Mouse (Mus musculus): ENCODE results near the gene Grk5.

The Grk5 gene

DNA sequence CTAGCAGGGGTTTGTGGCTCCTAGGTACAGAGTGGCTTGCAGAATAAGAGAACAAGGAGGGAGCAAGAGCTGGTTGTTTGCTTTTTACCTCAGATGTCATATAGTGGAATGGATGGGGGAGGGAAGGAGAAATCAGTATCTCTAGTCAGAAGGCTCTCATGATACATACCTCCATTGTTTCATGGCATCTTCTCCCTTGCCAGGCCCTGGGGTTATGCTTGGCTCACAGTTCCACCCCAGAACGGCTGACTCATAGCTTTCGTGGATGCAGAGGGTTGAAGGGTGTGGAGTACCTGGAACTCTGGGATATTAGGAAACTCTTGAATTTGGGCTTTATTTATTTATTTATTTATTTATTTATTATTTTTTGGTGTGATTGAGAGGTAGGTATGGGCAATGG, 84.0 kb downstream of the Grk5 start:
- peak; percentile 69 for DNase-seq (ENCODE audit: low read depth, low spot score)

DNA sequence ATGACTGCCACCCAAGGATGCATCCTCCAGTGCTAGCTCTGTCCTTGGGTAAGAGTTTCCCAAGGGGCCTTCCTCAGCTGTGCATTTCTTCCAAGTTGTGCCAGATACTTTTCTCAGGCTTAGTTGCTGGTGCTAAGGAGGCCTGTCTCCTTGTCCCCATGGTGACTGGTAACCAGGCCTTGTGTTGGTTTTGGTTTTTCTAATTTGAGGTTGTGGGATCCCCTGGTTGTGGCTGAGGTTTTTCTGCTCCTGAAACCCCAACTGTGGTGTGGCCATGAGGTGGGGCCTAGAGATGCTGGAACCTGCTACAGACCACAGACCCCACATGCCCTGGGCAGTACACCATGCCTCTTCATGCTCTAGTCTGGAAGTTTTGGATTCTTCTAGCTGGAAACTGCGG, 90.0 kb downstream of the Grk5 start:
- no peak for DNase-seq (ENCODE audit: low read depth, low spot score)

DNA sequence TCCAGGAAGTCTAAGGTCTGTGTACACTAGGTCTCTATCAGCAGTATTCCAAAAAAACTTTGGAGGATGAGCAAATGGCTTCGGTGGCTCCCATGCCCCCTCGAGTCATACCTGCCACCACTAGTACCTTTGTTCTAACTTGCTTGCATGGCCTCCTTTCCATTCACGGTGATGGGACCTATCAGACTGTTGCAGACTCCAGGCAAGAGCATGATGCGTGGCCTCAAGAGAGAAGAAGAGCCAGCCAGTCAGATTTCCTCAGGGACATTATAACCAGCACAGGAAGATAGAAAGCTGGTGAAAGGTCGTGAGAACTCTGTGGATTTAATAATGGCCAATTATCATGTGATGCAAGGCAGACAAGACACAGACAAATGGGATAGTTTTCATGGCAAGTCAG, 91.8 kb downstream of the Grk5 start:
- DNase-seq (ENCODE audit: low read depth, low spot score), result no peak

DNA sequence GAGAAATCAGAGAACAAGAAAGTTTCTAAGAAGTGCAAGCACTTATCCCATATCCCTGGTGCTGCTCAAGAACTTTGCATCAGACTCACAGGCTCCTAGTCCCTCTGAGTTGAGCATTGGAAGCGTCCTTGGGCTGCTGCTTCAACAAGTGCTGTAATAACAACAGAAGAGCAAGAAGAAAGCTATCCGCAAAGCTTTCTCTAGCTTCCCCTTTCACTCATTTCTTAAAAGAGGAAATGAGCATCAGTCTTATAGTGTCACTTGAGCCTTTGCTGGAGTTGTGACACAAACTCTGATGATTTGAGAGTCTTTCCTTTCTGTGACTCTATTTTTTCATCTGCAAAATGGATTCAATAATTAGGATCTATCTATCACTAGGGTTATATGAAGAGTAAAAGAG, 92.3 kb downstream of the Grk5 start:
- DNase-seq (ENCODE audit: low read depth, low spot score), result no peak

DNA sequence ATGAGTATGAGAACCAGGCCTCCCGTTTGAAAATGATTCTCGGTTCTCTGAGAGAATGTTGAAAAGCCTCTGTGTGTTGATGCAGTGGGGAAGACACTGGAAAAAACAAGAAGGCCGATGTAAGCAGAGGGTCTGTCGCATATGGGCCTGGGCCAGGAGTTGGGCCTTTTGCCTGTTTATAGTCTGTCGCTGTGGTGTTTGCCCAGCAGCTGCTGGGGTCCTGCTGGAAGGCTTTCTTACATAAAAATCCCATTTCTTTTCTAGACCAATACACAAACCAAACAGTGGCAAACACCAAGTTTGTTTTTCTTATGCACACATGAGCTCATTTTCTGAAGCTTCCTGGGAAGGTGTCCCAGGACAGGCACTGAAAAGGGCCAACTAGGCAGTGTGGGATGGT, 100.2 kb downstream of the Grk5 start:
- DNase-seq (ENCODE audit: low read depth, low spot score), result no peak

DNA sequence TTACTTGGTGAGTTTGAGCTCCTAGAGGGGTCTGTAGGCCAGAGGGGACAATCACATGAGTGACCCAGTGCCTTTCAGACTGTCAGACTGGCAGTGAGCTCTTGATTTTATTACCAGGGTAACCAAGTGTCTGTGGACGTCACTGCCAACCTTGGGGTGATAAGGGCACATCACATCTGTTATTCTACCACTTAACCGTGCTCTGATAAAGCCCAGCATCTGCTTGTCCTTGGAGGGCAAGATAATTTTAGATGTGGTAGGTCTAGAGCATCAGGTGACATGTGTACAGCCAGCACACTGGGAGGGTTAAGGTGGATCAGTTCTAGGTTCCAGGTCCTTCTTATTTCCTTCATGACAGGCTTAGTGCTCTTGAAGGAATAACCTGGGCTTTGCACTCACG, 104.7 kb downstream of the Grk5 start:
- no peak for DNase-seq (ENCODE audit: low read depth, low spot score)

DNA sequence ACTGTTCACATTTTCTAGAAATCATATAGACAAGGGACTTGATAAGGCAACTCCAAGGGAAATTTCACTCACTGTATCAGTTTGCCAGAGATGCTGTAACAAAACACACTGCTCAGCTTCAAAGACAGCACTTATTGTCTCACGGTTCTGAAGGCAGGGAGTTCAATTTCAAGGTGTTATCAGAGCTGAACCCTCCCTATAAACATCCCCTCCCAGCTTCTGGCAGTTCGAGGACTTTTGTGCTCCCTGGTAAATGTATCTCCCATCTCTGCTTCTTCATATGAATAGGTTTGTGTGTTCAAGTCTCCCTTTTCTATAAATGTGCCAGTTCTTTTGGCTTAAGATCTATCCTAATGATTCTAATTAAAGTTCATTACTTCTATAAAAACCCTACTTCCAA, 105.3 kb downstream of the Grk5 start:
- DNase-seq (ENCODE audit: low read depth, low spot score), result no peak

DNA sequence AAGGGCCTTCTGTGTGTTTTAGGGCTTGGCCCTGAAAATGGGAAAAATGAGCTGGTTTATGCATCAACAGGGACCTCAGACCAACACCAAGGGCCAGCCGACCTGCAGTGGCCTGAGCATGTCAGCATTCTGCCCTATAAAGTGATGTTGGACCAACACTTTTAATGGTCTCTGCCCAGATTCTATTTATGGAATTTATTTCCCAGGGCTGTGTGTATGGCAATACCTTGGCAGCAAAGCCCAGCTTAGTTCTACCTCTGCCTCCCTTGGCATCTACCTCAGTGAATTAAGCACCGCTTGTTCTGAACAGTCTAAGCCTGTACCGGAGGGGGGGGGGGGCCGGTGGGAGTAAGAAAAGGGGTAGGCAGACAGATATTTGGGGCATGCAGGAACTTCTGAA, 108.2 kb downstream of the Grk5 start:
- DNase-seq (ENCODE audit: low read depth, low spot score), result no peak

DNA sequence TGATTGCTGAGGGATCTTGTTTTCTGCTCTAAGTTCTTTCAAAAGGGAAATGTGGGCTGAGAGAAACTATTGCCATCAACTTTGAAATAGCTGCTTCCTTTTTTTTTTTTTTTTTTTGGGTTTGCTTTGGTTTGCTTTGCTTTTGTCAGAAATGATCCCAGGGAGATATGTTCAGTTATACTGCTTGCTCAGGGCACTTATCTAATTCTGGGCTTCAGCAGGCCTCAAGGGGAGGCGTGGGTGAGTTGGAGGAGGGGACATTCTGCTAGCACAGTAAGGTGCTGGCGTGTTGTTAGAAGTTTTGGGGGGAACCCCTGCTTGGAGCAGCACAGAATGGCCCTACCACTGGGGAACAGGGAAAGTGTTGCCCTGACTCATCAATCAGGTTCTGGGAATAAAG, 110.1 kb downstream of the Grk5 start:
- DNase-seq (ENCODE audit: low read depth, low spot score), result no peak

DNA sequence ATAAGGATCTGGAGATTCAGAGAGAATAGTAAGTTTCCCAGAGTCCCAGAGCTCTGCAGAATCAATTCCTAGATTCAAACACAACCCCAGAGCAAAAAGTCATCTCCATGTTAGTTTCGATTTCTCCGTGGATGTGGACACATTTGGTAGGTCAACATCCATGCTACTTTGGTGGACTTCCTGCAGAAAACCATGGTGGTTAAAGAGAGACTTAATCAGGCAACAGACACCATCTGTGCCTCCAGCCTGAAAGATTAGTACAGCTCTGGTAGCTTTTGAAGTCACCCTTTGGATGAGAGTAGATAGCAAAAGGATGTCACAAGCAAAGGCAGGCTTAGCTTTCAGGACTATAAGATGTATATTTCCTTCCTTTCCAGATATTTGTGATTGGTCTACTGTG, 111.4 kb downstream of the Grk5 start:
- no peak for DNase-seq (ENCODE audit: low read depth, low spot score)

DNA sequence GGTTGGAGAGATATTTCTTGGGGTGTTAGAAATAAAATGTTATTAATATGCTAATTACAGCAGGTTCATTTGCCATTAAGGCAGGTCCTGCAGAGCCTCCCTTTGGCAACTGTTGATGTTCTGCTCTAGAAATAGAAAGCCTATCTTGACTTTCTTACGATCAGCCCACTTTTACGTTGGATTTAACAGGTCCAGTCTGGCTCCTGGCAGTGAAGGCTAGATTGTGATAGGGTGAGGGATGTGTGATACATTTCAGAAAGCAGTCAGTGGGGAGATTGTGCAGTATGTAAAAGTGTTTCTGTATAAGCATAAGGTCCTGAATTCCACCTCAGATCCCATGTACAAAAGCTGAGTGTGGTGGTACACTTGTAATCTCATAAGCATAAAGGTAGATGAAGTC, 119.7 kb downstream of the Grk5 start:
- DNase-seq (ENCODE audit: low read depth, low spot score), result no peak

DNA sequence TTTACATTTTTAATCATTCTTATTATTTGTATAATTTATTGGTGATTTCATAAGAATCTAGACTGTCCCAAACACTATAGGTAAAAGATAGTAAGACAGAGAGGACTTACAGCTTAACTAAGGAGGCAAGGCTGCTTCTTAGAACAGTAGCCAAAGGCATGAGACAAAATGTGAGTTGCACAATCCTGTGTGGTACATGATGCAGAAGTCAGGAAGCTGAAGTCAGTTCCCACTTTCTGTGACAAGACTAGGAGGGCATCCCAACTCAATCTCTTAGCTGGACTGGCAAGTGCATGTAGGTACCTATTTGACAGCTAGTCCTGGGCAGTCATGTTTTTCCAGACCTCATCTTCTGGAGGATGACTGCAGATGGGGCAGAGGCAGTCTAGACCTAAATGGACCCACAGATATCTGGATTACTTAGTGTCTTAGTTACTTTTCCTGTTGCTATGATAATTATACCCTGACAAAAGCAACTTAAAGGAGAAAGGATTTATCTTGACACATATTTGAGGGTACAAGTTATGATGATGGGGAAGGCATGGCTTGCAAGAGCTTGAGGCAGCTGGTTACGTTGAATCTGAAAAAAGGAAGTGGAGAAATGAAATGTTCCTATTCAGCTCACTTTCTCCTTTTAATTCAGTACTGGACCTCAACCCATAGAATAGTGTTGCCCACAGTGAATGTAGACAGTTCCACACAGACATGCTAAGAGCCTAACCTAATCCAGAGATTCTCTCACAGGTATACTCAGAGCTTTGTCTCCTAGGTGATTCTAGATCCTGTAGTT, 128.1 kb downstream of the Grk5 start:
- no peak for DNase-seq (ENCODE audit: low read depth, low spot score)

DNA sequence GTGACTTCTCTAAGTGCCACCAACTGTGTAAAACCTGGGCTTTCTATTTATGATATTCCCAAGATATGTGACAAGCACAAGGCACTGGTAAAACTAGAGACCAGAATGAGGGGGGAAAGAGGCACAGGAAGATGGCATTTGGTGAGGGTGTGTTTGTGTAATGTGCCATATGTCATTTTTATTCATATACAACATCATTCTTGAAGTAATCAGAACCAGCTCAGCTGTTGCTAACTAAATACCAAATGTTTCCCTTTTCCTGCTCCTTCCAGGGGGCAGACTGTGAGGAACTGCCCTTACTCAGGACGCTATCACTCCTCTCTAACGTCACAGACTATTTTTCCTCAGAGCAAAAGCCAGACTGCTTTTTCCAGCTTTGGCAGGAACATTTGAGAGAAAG, 132.0 kb downstream of the Grk5 start:
- DNase-seq (ENCODE audit: low read depth, low spot score), result no peak

DNA sequence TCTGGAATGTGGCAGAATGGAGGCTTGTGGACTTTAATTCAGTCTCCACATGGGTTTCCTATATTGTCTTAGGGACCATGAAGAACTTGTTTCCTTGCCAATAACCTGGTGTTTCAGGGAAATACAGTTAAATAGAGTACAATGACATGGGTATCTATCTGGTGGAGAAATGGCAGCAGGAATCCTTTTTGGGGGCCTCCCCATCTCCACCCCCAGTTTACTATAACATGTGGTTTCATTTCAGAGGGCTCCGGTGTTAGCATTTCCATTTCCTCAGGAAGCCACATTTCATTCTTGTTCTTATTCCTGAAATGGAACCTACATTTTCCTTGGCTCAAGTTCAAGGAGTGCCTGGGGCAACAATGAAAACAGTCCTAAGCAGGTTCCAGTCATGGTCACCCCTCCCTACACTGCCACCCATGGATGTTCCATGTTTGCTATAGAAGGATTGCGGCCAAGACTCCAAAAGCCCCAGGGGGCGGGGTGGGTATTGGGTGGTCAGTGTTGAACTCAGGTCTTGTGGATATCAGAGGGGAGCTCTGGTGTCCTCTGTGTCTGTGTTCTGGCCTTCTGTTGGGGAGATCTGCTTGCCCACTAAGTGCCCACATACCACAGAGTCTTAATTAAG, 132.5 kb downstream of the Grk5 start:
- DNase-seq (ENCODE audit: low read depth, low spot score), result peak; percentile 18

DNA sequence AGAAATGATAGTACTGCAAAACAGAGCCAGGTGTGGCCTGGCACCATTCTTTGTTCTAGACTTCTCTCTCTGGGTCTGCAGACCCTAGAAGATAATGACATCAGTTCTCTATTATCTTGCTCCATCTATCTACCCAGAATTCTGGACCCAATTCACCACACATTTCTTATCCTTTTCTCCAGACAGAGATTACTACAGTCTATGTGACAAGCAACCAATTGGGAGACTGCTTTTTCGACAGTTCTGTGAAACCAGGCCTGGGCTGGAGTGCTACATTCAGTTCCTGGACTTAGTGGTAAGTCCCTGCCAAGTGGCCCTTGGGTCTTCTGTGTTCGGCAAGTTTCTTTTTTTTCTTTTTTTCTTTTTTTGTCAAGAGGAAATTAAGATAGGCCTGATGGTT, 142.0 kb downstream of the Grk5 start:
- DNase-seq (ENCODE audit: low read depth, low spot score), result no peak

DNA sequence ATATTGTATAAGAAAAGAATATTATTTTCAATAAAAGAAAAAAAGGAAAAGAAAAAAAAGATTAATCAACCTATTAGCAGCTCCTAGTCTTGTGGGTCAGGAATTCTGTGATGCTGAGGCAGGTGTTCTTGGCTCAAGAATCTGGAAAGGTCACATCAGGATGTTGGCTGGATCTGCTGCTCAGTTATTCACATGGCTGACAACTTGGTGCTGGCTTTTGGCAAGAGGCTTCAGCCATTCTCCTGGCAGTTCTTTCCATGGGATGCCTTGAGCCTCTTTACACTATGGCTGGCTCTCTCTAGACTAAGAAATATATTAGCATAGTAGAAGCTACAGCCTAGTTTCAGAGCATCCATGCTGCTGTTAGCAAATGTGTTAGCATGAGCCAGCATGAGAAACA, 149.6 kb downstream of the Grk5 start:
- no peak for DNase-seq (ENCODE audit: low read depth, low spot score)

DNA sequence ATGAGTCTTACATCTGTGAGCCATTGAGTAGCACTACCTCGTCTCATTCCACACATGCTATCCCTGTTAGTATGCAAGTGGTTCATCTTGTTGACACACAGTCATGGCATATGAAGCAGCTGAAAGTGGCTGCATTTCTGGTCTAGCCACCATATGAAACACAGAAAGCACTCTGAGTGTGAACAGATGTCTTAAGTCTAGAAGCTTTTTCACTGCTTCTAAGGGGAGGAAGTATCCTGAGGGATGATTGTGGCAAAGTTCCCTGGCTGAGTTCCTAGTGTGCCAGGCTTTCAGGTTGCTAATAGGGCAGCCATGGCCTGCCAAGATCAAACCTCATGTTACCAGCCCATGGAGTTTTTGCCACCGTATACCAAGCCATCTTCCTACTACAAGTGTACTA, 159.1 kb downstream of the Grk5 start:
- DNase-seq (ENCODE audit: low read depth, low spot score), result peak; percentile 50

DNA sequence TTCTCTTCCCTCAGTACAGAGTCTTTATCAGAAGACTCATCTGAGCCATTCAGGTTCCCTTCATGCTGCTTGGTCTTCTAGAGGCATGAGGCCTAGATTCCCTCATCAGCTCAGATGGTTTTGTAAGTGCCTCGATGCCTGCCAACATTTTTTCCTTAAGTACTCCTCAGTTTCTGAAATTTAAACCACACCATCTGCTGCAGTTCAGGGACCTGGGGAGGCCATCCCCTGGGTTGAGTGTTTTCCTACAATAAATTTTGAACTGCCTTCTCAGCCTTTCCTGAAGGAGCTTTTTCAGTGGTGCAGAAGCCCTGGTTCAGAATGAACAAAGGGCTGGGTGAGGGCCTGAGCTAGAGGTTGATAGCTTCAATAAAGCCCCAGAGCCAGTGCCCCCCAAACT, 159.9 kb downstream of the Grk5 start:
- peak; percentile 44 for DNase-seq (ENCODE audit: low read depth, low spot score)

DNA sequence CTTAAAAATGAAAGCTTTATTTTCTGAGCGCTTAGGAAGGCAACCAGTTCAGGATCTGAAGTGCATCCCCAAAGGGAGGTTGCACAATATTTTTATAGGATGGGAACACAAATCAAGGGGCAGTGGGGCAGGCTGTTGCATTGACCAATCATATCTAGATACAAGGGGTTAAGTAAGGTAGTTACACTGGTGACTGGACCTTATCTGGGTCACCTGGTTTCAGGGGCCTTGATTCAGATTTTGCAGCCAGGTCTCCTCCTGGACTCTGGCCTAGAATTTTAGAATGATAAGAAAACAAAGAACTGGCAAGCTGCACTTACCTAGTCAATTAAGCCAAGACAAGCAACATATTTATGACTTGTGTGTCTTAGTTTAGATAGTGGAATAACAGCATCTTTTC, 161.6 kb downstream of the Grk5 start:
- DNase-seq (ENCODE audit: low read depth, low spot score), result no peak

DNA sequence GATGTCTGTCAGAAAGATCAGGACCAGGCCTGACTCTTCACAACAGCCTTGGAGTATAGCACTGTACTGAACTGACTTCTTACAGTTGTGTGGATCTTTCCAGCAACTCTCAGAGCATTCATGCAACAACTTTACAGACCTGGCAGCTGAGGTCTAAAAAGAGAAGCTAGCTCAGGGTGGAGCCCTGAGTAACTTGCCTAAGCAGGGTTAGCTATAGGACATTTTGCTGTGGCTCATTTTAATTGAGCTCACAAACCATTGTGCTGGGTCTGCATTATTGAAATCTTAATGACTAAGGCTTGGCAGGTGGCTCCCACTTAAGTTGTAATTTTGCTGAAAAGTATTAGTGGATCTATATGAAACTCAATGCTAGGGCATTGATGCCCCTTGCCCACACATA, 162.5 kb downstream of the Grk5 start:
- DNase-seq (ENCODE audit: low read depth, low spot score), result no peak

DNA sequence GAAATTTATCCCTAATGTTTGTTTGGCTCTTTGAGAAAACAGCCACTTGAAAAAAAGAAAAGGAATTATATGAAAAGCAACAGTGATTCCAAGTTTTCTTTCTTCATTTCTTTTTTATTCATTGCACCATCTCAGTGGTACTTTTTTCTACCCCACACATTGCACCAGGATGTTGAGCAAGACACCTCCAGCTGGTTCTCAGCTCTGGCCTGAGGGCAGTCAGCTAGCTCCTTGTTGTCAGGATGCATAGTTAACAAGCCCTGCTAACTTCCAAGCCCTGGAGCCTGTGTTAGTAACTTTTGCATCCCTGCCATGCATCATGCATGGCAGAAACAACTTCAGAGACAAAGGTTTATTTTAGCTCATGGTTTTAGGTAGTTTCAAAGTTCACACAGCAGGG, 163.2 kb downstream of the Grk5 start:
- peak; percentile 13 for DNase-seq (ENCODE audit: low read depth, low spot score)

DNA sequence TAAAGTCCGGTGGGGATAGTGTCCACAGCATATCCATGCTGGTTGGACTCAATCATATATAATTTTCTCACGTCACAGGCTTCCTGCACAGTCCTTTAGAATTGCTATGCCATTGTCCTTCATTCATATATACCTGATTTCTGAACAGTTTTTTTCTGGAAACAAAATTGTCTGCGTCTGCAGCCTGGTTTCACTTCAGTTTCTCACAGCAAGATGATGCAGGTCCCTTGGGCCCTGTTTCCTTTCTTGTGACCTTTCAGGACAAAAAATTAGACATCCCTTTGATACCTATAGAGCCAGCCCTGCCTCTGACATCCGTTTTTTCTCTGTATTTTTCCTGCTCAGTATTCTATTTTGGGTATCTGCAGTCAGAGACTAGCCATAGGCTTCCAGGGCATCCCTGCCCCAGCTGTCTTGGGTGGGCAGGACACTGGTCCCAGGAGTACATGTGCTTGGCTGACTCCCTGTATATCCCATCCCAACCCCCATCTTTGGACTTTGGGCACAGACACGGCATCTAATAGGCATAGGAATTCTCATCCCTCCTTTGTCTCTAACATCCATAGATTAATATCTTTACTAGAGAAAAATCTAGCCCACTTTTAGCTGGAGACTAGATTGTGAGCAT, 167.3 kb downstream of the Grk5 start:
- DNase-seq (ENCODE audit: low read depth, low spot score), result no peak

DNA sequence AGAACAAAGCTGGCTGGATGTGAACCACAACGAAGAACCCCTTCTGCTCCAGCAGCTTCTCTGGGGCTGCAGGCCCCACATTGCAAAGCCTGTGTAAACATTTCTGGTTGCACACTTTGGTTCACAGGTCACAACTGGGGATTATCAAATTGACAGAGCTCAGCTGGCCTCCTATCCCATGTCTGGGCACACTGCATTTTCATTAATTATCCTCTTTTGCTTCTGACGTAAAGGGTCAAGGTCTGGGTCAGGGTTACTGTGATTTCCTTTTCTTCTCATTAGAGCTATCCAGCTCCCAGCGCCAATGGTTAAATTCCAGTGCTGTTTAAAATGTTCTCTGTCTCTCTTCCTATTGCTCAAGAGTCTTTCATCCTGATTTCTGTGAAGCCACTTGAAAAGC, 168.0 kb downstream of the Grk5 start:
- no peak for DNase-seq (ENCODE audit: low read depth, low spot score)
